Mouse (Mus musculus) embryonic facial prominence, embryonic 14.5 days (tissue): ENCODE measurements around the gene Gnaq. TPM values are rescaled to one million over a fixed set of nuclear protein-coding genes. Genes with fewer than 3 reads are reported as not detected.
"Not testable (repeated sequence)": the region's sequence is repeated elsewhere in the genome, so short reads cannot be mapped to it uniquely, and the experiment has no call there.

ENCODE experiments used
- ATAC-seq: fragments of 200-750 bp; cut with Nextera tagmentation; 2 replicates; pipeline ENCODE4 v1.8.0; 2017; ENCODE audit warnings: low read depth, moderate number of reproducible peaks, moderate TSS enrichment
- DNase-seq: peaks from one replicate; pipeline ENCODE4 v3.0.0-alpha.2; 2015; ENCODE audit warnings: low spot score
- H3K27ac ChIP-seq: fragments of 300-500 bp; sonication (generic); replicated peaks from 2 replicates; pipeline ENCODE4 v1.5.1; 2014; ENCODE audit warnings: low read depth, mild to moderate bottlenecking, low read length, moderate library complexity
- H3K27me3 ChIP-seq: fragments of 300-500 bp; sonication (generic); replicated peaks from 2 replicates; pipeline ENCODE4 v1.6.1; 2014; ENCODE audit warnings: low read length; ENCODE audit not compliant: control insufficient read depth, insufficient read depth
- H3K36me3 ChIP-seq: fragments of 300-500 bp; sonication (generic); 2 replicates; pipeline ENCODE4 v1.6.1; 2014; ENCODE audit warnings: low read length, mixed read lengths; ENCODE audit not compliant: control insufficient read depth, insufficient read depth
- H3K4me1 ChIP-seq: fragments of 300-500 bp; sonication (generic); 2 replicates; pipeline ENCODE4 v1.6.1; 2014; ENCODE audit warnings: antibody characterized with exemption, low read length; ENCODE audit not compliant: control insufficient read depth, insufficient read depth
- H3K4me2 ChIP-seq: fragments of 300-500 bp; sonication (generic); 2 replicates; pipeline ENCODE4 v1.6.1; 2014; ENCODE audit warnings: low read depth, mild to moderate bottlenecking, low read length, moderate library complexity, mixed read lengths
- H3K4me3 ChIP-seq: fragments of 300-500 bp; sonication (generic); 2 replicates; pipeline ENCODE4 v1.5.1; 2014; ENCODE audit warnings: low read depth, mild to moderate bottlenecking, low read length
- H3K9ac ChIP-seq: fragments of 300-500 bp; sonication (generic); 2 replicates; pipeline ENCODE4 v1.6.1; 2014; ENCODE audit warnings: low read depth, mild to moderate bottlenecking, low read length, moderate library complexity, mixed read lengths
- H3K9me3 ChIP-seq: fragments of 300-500 bp; sonication (generic); 2 replicates; pipeline ENCODE4 v1.6.1; 2016; ENCODE audit warnings: low read length; ENCODE audit not compliant: control insufficient read depth
- WGBS: fragments of 180-500 bp; shearing (Covaris S2); extraction: QIAGEN DNeasy Blood & Tissue Kit; methylation state at CpG from one replicate; pipeline ENCODE4 v1.1.7; 2014; 5-methylcytosine and 5-hydroxymethylcytosine counted together
- polyA plus RNA-seq: library from polyadenylated mRNA; unstranded; fragments of >200 nt; fragmentation: Nextera tagmentation; extraction: Ambion mirVana; gene quantifications from 2 replicates; pipeline ENCODE4 v1.2.1, GENCODE M21; 2014

Gnaq gene
- polyA plus RNA-seq: 17.5 and 18.3 TPM in 2 replicates

DNA sequence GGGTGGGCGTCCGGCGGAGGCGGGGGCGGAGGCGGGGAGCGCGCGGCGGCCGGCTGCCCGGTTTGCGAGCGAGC lies at the start of gene Gnaq:
TSS of gene Gnaq (plus strand) at position 41 of the 74 bp plus-strand sequence.
- Histone ChIP-seq H3K4me2 (peak within 1 kb of the TSS; percentile 76), H3K4me3 (peak within 1 kb of the TSS; percentile 91), H3K9me3 (no peaks in the 10 kb centered on the region), H3K27ac (peak within 1 kb of the TSS; percentile 97), H3K9ac (peak within 1 kb of the TSS; percentile 98), H3K27me3 (no peaks in the 10 kb centered on the region), H3K4me1 (peaks cover 23% of the 10 kb centered on the region), H3K36me3 (no peaks in the 10 kb centered on the region)
- DNase-seq (no peak), ATAC-seq (no peak)
- WGBS: no CpG with 5 or more reads among the region's 14 CpGs

DNA sequence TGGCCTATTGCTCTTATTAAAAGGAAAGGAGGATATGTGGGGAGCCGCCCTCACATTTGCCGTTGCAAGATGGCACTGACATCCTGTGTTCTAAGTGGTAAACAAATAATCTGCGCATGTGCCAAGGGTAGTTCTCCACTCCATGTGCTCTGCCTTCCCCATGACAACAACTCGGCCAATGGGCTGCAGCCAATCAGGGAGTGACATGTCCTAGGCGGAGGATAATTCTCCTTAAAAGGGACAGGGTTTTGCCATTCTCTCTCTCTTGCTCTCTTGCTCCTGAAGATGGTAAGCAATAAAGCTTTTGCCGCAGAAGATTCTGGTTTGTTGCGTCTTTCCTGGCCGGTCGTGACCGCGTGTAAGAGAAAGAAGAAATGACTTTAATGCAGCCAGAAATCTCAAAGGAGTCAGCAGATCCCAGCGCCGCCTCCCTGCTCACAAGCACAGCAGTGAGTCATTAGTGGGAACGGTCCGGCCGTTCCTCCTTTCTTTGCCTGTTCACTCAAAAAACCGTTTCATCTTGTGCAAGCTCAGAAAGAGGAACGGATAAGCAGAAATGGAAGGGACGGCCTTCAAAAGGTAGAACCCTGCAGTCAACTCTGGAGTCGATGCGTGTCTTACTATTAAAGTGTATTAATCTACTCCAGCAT lies 48.5 kb upstream of the Gnaq start:
- DNase-seq, ATAC-seq, H3K27ac ChIP-seq, H3K4me1 ChIP-seq, H3K4me3 ChIP-seq, H3K36me3 ChIP-seq, H3K27me3 ChIP-seq, H3K4me2 ChIP-seq, H3K9me3 ChIP-seq, H3K9ac ChIP-seq: not testable (repeated sequence)
- 93% methylated on average over 19 of the region's 21 CpGs for WGBS

DNA sequence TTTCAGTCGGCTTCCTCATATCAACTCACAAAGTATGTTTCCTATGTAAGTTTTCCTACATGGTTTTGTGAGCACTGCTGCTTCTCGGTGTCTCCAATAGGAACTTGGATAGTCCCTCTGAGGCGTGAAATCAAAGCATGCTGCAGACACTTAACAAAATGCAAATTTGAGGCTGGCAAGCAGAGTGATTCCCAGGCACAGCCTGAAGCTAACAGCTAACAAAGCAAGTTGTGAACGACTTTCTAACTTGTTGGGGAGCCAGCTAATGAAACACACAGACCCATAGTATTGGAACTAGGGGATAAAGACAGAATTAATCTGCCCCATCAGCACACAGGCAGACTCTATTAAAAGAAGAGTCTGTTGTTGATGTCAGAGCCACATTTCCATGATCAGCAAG lies 47.4 kb upstream of the Gnaq start:
- Histone ChIP-seq H3K4me1 (no peaks in the 10 kb centered on the region), H3K9ac (no peak overlapping the region), H3K4me3 (no peak overlapping the region), H3K27me3 (no peaks in the 10 kb centered on the region), H3K9me3 (no peaks in the 10 kb centered on the region), H3K36me3 (no peaks in the 10 kb centered on the region), H3K4me2 (no peak overlapping the region), H3K27ac (no peak overlapping the region)
- WGBS: 68% methylated on average over 4 of the region's 4 CpGs
- DNase-seq: peak; percentile 33
- ATAC-seq: no peak

DNA sequence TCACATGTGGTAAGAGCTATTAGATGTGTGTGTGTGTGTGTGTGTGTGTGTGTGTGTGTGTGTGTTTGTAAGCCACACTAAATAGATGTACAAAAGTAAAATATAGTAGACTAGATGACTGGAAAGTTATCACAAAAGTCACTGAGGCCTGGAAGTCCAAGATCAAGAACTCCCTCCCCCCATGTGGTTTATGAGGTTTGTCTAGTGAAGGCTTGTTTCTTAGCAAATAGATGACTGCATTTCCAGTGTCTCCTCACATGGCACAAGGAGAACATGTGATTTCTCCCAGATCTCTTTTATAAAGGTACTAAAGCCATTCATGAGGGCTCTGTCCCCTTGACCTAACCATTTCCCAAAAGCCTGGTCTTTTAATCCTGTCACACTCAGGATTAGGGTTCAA lies 46.5 kb upstream of the Gnaq start:
- DNase-seq: no peak
- ATAC-seq: no peak
- H3K4me1 ChIP-seq: no peaks in the 10 kb centered on the region
- no peaks in the 10 kb centered on the region for H3K9me3 ChIP-seq
- H3K27me3 ChIP-seq: no peaks in the 10 kb centered on the region
- H3K9ac ChIP-seq: no peak overlapping the region
- H3K27ac ChIP-seq: no peak overlapping the region
- no peaks in the 10 kb centered on the region for H3K36me3 ChIP-seq
- no peak overlapping the region for H3K4me2 ChIP-seq
- H3K4me3 ChIP-seq: no peak overlapping the region

DNA sequence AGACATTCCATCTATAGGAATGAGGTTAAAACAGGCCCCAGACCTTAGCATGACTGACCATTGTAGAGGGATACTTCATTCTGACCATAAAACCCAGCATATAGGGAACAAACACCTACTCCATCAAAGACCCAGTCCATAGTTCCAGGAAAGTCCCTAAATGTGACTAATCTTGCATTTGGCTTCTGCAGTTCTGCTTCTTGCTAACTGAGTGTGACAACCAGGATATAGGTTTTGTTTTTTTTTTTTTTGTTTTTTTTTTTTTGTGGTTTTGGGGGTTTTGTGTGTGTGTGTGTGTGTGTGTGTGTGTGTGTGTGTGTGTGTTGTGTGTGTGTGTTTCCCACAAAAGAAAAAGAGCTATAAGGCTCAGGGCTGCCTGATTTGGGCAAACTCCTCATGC lies 46.0 kb upstream of the Gnaq start:
- H3K4me3 ChIP-seq: no peak overlapping the region
- DNase-seq (no peak), ATAC-seq (no peak)
- H3K27ac ChIP-seq: no peak overlapping the region
- H3K4me2 ChIP-seq: no peak overlapping the region
- no peaks in the 10 kb centered on the region for H3K9me3 ChIP-seq
- no peaks in the 10 kb centered on the region for H3K36me3 ChIP-seq
- H3K27me3 ChIP-seq: no peaks in the 10 kb centered on the region
- H3K4me1 ChIP-seq: no peaks in the 10 kb centered on the region
- no peak overlapping the region for H3K9ac ChIP-seq

DNA sequence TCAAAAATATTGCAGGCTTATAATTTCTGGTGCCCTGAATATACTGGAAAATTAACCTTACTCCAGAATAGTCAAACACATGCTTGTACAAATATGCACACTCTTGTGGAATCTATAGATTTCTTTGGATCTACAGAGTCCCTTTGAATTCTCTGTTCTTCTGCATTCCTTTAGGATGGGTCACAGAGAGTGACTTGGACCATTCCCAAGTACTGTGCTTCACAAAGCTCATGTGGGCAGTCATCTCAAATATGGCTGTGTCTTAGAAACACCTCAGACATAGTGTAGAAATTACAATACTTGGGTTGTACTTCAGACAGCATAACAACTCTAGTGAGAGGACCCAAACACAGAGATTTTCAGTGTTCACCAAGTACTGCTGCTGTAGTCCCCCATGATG lies 45.2 kb upstream of the Gnaq start:
- DNase-seq (no peak), ATAC-seq (no peak)
- no peaks in the 10 kb centered on the region for H3K9me3 ChIP-seq
- no peak overlapping the region for H3K27ac ChIP-seq
- H3K36me3 ChIP-seq: no peaks in the 10 kb centered on the region
- H3K4me2 ChIP-seq: no peak overlapping the region
- no peaks in the 10 kb centered on the region for H3K4me1 ChIP-seq
- no peak overlapping the region for H3K4me3 ChIP-seq
- no peak overlapping the region for H3K9ac ChIP-seq
- no peaks in the 10 kb centered on the region for H3K27me3 ChIP-seq

DNA sequence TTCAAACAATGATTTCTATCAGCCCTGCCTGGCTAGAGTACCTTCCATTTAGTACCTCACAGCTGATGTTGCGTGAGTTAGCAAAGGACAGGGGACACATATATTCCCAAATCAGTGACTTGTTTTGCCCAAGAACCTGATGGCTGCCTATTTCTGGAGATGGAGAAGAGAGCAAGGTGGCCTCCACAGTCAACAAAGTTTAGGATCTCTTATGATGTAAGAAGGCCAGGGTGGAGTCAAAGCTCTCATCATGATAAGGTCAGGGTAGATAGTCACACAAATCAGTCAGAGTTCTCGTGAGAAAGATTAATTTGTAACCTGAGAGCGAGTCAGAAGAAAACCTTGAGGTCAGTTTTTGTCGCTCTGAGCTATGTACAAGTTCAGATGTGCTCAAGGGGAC lies 39.0 kb upstream of the Gnaq start:
- Histone ChIP-seq H3K27me3 (no peaks in the 10 kb centered on the region), H3K27ac (no peak overlapping the region), H3K4me1 (no peaks in the 10 kb centered on the region), H3K9ac (no peak overlapping the region), H3K36me3 (no peaks in the 10 kb centered on the region), H3K4me3 (no peak overlapping the region), H3K9me3 (no peaks in the 10 kb centered on the region), H3K4me2 (no peak overlapping the region)
- 70% methylated on average over 4 of the region's 4 CpGs for WGBS
- ATAC-seq (no peak), DNase-seq (no peak)

DNA sequence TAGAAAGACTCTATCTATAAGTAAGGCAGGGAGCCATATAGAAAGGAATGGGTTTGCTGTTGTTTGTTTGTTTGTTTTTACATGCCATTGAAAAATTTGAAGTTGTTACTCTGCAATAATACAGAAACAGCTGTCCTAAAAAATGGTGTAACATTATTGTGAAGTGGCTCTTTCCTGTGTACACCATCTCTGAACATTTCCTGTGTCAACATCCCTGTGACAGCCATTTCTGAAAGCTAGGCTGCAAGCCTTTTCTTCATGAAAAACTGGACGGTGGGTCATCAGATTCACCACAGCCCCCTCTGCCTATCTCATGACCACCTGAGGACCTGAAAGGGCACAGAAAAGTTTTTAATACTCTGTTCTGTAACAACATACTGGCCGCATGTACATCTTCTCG lies 22.7 kb upstream of the Gnaq start:
- Histone ChIP-seq H3K4me1 (no peaks in the 10 kb centered on the region), H3K4me3 (no peak overlapping the region), H3K9ac (no peak overlapping the region), H3K9me3 (no peaks in the 10 kb centered on the region), H3K27me3 (no peaks in the 10 kb centered on the region), H3K27ac (no peak overlapping the region), H3K36me3 (no peaks in the 10 kb centered on the region), H3K4me2 (no peak overlapping the region)
- DNase-seq (no peak), ATAC-seq (no peak)
- 82% methylated on average over 3 of the region's 3 CpGs for WGBS

DNA sequence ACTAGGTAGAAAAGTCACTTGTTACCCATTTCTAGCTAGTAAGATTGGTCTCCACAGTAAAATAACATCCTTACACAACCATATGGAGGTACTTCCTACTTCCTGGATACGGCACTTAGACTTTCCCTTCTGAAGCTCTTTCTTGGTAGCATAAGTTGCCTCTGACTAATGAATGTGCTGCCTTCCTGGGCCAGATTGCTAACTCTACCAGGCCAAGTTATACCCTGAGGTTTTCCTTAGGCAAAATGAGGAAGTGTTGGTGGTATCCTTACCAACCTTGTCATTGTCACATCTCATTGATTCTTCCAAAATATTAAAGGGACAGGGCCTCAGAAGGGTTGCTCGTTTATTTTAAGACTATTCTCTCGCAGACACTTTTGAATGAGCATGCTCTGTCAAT lies 22.0 kb upstream of the Gnaq start:
- Histone ChIP-seq H3K4me2 (no peak overlapping the region), H3K9ac (no peak overlapping the region), H3K36me3 (no peaks in the 10 kb centered on the region), H3K27me3 (no peaks in the 10 kb centered on the region), H3K9me3 (no peaks in the 10 kb centered on the region), H3K4me3 (no peak overlapping the region), H3K4me1 (no peaks in the 10 kb centered on the region), H3K27ac (no peak overlapping the region)
- ATAC-seq (no peak), DNase-seq (no peak)
- 69% methylated on average over 3 of the region's 3 CpGs for WGBS
